Mouse (Mus musculus) forebrain, embryonic 12.5 days (tissue): ENCODE data around the gene Myrip. TPM values are rescaled to one million over a fixed set of nuclear protein-coding genes. Genes with fewer than 3 reads are reported as not detected.
A peak's percentile ranks its signal among the peaks of the same experiment; 100 is the strongest.
"Not testable (repeated sequence)": the region's sequence is repeated elsewhere in the genome, so short reads cannot be mapped to it uniquely, and the experiment has no call there.

Experiments used
- ATAC-seq: fragments of 200-750 bp; cut with Nextera tagmentation; 2 replicates; pipeline ENCODE4 v1.8.0; 2017; ENCODE audit warnings: moderate TSS enrichment; ENCODE audit not compliant: low FRiP score
- H3K27ac ChIP-seq: fragments of 300-500 bp; sonication (generic); 2 replicates; pipeline ENCODE4 v1.5.1; 2016; ENCODE audit warnings: mild to moderate bottlenecking
- H3K27me3 ChIP-seq: fragments of 300-500 bp; sonication (generic); 2 replicates; pipeline ENCODE4 v1.6.1; 2016; ENCODE audit warnings: mild to moderate bottlenecking
- H3K36me3 ChIP-seq: fragments of 300-500 bp; sonication (generic); replicated peaks from 2 replicates; pipeline ENCODE4 v1.6.1; 2016; ENCODE audit warnings: mild to moderate bottlenecking
- H3K4me1 ChIP-seq: fragments of 300-500 bp; sonication (generic); 2 replicates; pipeline ENCODE4 v1.6.1; 2016
- H3K4me2 ChIP-seq: fragments of 300-500 bp; sonication (generic); 2 replicates; pipeline ENCODE4 v1.6.1; 2016; ENCODE audit warnings: mild to moderate bottlenecking, moderate library complexity
- H3K4me3 ChIP-seq: fragments of 300-500 bp; sonication (generic); replicated peaks from 2 replicates; pipeline ENCODE4 v1.5.1; 2016; ENCODE audit warnings: mild to moderate bottlenecking
- H3K9ac ChIP-seq: fragments of 300-500 bp; sonication (generic); 2 replicates; pipeline ENCODE4 v1.6.1; 2016; ENCODE audit warnings: mild to moderate bottlenecking
- H3K9me3 ChIP-seq: fragments of 300-500 bp; sonication (generic); 2 replicates; pipeline ENCODE4 v1.6.1; 2016
- WGBS: fragments of 180-500 bp; shearing (Covaris S2); methylation state at CpG from one replicate; pipeline ENCODE4 v1.1.7; 2016; 5-methylcytosine and 5-hydroxymethylcytosine counted together
- polyA plus RNA-seq: library from polyadenylated mRNA; unstranded; fragments of >200 nt; fragmentation: Nextera tagmentation; extraction: Ambion mirVana; gene quantifications from 2 replicates; pipeline ENCODE4 v1.2.1, GENCODE M21; 2016

Myrip gene
- polyA plus RNA-seq, 1 experiment from 2014 or later = 0.96 TPM

- no peak overlapping the region for H3K4me2 ChIP-seq
- peaks cover 16% of the 10 kb centered on the region for H3K4me1 ChIP-seq
- no peak overlapping the region for H3K9ac ChIP-seq
- no peak overlapping the region for H3K4me3 ChIP-seq
- H3K27me3 ChIP-seq = peaks cover 32% of the 10 kb centered on the region
- 60% methylated on average over 2 of the region's 2 CpGs for WGBS
- H3K9me3 ChIP-seq = peaks cover 9% of the 10 kb centered on the region; the same call in 1 of the 2 replicates
- ATAC-seq = no peak
- H3K27ac ChIP-seq = no peak overlapping the region
- H3K36me3 ChIP-seq = no peaks in the 10 kb centered on the region
These were observed 1.9 kb upstream of the Myrip start for GRCm38 (mm10) chr9:120299429-120299828.

- H3K4me3 ChIP-seq = peak overlapping the region; percentile 66
- H3K36me3 ChIP-seq = no peaks in the 10 kb centered on the region
- H3K4me2 ChIP-seq = peak overlapping the region; percentile 98
- peak overlapping the region; percentile 60 for H3K9ac ChIP-seq
- H3K9me3 ChIP-seq = peaks cover 9% of the 10 kb centered on the region; the same call in 1 of the 2 replicates
- peaks cover 16% of the 10 kb centered on the region for H3K4me1 ChIP-seq
- H3K27me3 ChIP-seq = peaks cover 68% of the 10 kb centered on the region
- WGBS = 6% methylated on average over 19 of the region's 19 CpGs
- H3K27ac ChIP-seq = no peak overlapping the region
- 0 out of 2 replicates have a peak, but pooled peaks have one; percentile 19 for ATAC-seq
These were observed 1.7 kb downstream of the Myrip start for GRCm38 (mm10) chr9:120302980-120303452.

DNA sequence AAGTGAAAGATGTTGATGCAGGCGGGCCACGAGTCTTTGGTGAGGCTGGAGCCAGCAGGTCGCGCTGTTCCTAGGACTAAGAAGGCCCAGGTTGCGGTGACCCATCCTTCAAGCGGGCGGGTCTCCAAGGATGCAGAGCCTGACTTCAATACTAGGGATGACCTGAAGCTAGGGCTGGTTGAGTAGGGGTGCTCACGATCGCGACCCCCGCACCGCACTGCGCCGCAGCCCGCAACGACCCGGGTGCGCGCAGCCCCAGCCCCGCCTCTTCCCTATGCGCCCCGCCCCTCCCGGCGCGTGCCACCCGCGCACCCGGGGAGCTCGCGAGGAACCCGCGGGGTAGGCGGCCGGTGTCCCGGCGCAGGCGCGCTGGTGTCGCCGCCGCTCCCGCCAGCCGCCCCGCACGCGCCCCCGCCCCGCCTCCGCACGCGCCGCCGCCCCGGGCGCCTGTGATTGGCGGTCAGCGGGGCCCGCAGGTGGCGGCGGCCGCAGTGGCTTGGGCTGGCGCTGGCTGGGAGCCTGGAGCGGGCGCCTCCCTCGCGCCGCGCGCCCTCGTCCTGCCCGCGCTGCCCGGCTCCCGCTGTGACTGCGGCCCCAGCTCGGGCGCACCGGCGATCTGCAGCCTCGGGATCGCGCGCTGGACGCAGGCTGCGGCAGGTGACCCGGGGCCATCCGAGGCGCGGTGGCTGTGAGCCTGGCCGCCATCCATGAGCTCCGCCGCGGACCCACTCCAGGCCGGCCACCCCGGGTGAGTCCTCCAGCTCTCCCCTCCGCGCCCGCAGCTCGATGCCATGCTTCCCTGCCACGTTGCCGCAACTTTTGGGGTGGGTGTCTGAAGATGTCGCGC is 2.4 kb downstream of the Myrip start:
- Histone ChIP-seq H3K27me3 (peaks cover 70% of the 10 kb centered on the region), H3K27ac (no peak overlapping the region)

DNA sequence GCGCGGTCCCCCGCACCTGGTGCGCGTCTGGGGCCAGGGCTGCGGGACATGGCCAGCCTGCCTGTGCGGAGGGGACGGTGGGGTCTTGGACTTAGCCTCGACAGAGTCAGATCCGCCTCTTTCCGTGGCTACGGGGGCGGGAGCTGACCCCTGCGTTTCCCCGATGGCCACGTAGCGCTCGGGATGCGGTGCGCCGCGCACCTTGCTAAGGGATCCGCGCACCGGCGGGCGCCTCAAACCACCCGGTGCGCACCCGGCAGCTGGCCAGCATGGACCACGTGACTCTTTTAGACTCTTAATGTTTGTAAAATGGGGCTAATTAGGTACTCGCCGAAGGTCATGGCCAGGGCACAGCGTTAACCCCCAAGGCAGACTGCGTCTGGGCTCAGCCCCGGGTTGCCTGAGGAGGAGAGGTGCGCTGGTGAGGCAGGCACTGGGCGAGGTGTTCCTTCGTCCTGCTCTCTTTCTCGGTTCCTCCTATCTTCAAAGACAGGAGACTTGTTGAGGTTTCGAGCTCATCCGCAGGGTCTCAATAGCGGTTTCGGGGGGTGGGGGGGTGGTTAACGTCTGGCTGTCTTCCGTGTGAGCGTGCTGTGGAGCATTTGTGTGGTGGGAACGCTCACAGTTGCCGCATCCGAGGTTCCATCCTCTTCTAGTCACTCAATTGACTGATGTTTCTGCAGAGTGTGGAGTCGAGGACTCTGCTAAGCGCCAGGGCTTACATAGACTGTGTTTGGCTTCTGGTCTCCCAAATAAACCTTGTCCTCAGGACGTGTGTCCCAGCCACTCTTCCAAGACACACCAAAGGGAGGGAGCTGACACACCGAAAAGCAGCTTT is 3.2 kb downstream of the Myrip start:
- Histone ChIP-seq H3K4me3 (peak overlapping the region; percentile 66), H3K4me2 (peak overlapping the region; percentile 98), H3K27ac (no peak overlapping the region), H3K9me3 (peaks cover 9% of the 10 kb centered on the region; the same call in 1 of the 2 replicates), H3K4me1 (peaks cover 16% of the 10 kb centered on the region), H3K9ac (peak overlapping the region; percentile 60), H3K36me3 (no peaks in the 10 kb centered on the region), H3K27me3 (peaks cover 70% of the 10 kb centered on the region)
- ATAC-seq = peak; percentile 42; the same call in 1 of the 2 replicates
- WGBS = 3% methylated on average over 54 of the region's 54 CpGs

More for the DNA sequence above, 2.4 kb downstream of the Myrip start:
- Histone ChIP-seq H3K4me1 (peaks cover 16% of the 10 kb centered on the region), H3K36me3 (no peaks in the 10 kb centered on the region), H3K4me3 (peak overlapping the region; percentile 66), H3K4me2 (peak overlapping the region; percentile 98), H3K9ac (peak overlapping the region; percentile 60), H3K9me3 (peaks cover 9% of the 10 kb centered on the region; the same call in 1 of the 2 replicates)
- WGBS = under 1% methylated on average over 86 of the region's 103 CpGs
- ATAC-seq = peak; percentile 91

DNA sequence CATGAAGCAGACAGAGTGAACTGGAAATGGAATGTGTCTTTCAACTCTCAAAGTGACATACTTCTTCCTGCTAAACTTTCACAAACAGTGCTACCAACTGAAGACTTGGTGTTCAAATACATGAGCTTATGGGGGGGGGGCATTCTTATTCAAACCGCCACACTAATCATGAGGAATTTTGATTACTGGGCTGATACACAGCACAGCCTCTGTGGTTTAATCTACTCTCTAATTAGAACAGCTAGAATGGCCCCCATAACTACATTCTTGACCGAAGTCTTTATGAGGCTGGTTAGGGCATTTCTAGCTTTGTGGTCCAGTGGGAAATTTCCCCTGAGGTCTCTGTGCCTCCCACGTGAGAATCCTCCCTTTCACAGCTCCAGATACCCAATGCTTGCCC is 13.9 kb downstream of the Myrip start:
- WGBS = 68% methylated on average over 3 of the region's 3 CpGs
- H3K4me2 ChIP-seq = no peak overlapping the region
- no peaks in the 10 kb centered on the region for H3K27me3 ChIP-seq
- no peaks in the 10 kb centered on the region for H3K9me3 ChIP-seq
- H3K4me1 ChIP-seq = no peaks in the 10 kb centered on the region
- no peak overlapping the region for H3K27ac ChIP-seq
- no peaks in the 10 kb centered on the region for H3K36me3 ChIP-seq
- no peak overlapping the region for H3K4me3 ChIP-seq
- ATAC-seq = no peak
- H3K9ac ChIP-seq = no peak overlapping the region

DNA sequence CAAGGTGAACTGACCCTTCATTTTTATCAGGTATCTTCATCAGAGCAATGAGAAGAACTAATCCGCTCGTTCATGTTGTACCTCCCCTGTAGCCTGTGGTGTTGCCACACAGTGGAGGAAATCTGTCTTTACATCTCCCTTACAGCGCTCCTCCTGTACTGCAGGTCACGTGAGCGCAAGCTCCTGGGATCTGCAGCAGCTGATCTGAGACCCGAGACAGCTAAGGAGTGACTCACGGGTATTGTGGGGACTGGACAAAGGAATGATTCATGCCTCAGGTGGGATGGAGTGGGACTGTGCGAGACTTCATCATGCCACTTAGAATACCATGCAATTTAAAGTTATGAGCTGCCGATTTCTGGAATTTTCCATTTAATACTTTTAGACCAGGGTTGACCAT is 17.8 kb downstream of the Myrip start:
- H3K27ac ChIP-seq = no peak overlapping the region
- no peaks in the 10 kb centered on the region for H3K27me3 ChIP-seq
- H3K9ac ChIP-seq = no peak overlapping the region
- WGBS = 84% methylated on average over 9 of the region's 9 CpGs
- ATAC-seq = no peak
- no peak overlapping the region for H3K4me2 ChIP-seq
- H3K9me3 ChIP-seq = no peaks in the 10 kb centered on the region
- H3K4me3 ChIP-seq = no peak overlapping the region
- H3K36me3 ChIP-seq = no peaks in the 10 kb centered on the region
- no peaks in the 10 kb centered on the region for H3K4me1 ChIP-seq

GRCm38 (mm10) chr9:120320573-120320972 is 19.3 kb downstream of the Myrip start:
- Histone ChIP-seq H3K4me1 (no peaks in the 10 kb centered on the region), H3K4me3 (no peak overlapping the region), H3K27me3 (no peaks in the 10 kb centered on the region), H3K36me3 (no peaks in the 10 kb centered on the region), H3K4me2 (no peak overlapping the region), H3K9me3 (no peaks in the 10 kb centered on the region), H3K9ac (no peak overlapping the region), H3K27ac (no peak overlapping the region)
- no peak for ATAC-seq
- 96% methylated on average over 2 of the region's 2 CpGs for WGBS

DNA sequence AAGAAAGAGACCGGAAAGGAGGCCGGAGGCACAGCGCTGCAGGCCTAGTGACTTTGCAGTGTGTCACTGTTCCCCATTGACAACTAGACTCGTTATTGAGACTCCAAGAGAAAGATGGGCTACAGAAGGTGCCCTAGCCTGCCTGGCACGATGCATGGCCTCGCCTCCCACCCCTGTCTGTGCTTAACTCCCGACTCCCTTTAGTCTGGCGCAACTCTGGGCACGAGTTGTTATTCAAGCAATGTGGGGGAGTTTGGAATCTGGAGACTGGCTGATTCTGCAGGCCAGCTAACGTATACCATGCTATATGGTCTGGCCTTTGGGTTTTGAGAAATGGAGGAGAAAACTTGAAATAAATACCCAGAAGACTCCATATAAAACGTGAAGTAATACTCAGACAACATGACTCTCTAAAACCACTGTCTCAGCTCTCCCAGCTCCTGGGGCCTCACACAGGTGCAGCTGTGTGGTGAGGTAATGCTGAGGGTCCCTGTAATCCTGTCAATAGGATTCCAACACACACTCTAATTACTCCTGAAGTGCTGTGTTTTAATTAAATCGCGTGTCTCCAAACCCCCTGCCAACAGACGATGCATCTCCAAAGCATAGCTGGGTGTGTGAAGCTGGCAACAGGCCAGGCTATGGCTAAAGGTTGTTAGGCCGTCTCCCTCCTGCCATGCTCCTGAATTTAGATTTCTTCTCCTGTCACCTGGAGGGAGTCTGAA is 21.6 kb downstream of the Myrip start:
- no peaks in the 10 kb centered on the region for H3K27me3 ChIP-seq
- ATAC-seq = no peak; the same call in 1 of the 2 replicates
- 0 out of 2 replicates have a peak overlapping the region, but pooled peaks have one; percentile 25 for H3K27ac ChIP-seq
- no peak overlapping the region for H3K4me3 ChIP-seq
- H3K4me2 ChIP-seq = no peak overlapping the region
- H3K4me1 ChIP-seq = no peaks in the 10 kb centered on the region
- 0 out of 2 replicates have a peak, but pooled peaks cover 4% of the 10 kb centered on the region for H3K9me3 ChIP-seq
- H3K9ac ChIP-seq = no peak overlapping the region
- H3K36me3 ChIP-seq = no peaks in the 10 kb centered on the region
- 70% methylated on average over 15 of the region's 15 CpGs for WGBS

- H3K4me1 ChIP-seq, H3K36me3 ChIP-seq, H3K4me2 ChIP-seq, H3K9ac ChIP-seq, H3K4me3 ChIP-seq, H3K9me3 ChIP-seq, ATAC-seq, H3K27me3 ChIP-seq, H3K27ac ChIP-seq: not testable (repeated sequence)
- 100% methylated on average over 2 of the region's 3 CpGs for WGBS
These were observed 29.7 kb downstream of the Myrip start for GRCm38 (mm10) chr9:120331048-120331447.

DNA sequence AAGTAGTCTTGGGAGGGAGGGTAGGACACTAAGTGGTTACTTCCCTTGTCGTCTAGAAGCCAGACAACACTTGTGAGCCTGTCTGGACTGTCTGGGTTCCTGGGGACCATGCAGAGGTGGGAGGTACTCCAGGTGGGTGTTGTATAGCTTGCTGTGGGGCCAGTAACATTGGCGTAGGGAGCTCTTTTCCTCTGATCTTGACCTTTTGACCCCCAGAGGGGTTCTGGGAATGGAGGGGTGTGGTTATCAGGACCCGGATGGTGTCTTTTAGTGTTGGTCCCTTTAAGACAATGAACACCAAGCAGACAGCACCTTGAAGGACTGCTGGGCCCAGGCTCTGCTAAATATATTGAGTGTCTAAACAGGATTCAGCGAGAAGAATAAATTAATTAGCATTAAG is 36.9 kb downstream of the Myrip start:
- Histone ChIP-seq H3K9me3 (no peaks in the 10 kb centered on the region), H3K9ac (no peak overlapping the region), H3K4me2 (no peak overlapping the region), H3K27ac (no peak overlapping the region), H3K4me3 (no peak overlapping the region), H3K36me3 (no peaks in the 10 kb centered on the region), H3K27me3 (no peaks in the 10 kb centered on the region), H3K4me1 (peaks cover 2% of the 10 kb centered on the region; the same call in 1 of the 2 replicates)
- 52% methylated on average over 4 of the region's 4 CpGs for WGBS
- no peak for ATAC-seq

- H3K4me2 ChIP-seq = no peak overlapping the region
- 77% methylated on average over 10 of the region's 10 CpGs for WGBS
- H3K9ac ChIP-seq = no peak overlapping the region
These were observed 38.8 kb downstream of the Myrip start for GRCm38 (mm10) chr9:120339975-120340695.

More at GRCm38 (mm10) chr9:120339975-120340695, 38.8 kb downstream of the Myrip start:
- no peak for ATAC-seq
- Histone ChIP-seq H3K27me3 (no peaks in the 10 kb centered on the region), H3K27ac (no peak overlapping the region), H3K9me3 (no peaks in the 10 kb centered on the region), H3K4me3 (no peak overlapping the region), H3K4me1 (peaks cover 12% of the 10 kb centered on the region; the same call in 1 of the 2 replicates), H3K36me3 (no peaks in the 10 kb centered on the region)
